Mouse (Mus musculus) cortical plate, adult 2 months (tissue): ENCODE results near the gene 4932438A13Rik.

Experiments
- CTCF ChIP-seq: fragments of 200-500 bp; IDR thresholded peaks from 2 replicates; pipeline ENCODE4 v1.5.1; 2011; ENCODE audit warnings: mild to moderate bottlenecking, control low read depth, low read length; ENCODE audit not compliant: insufficient read depth; ENCODE audit errors: extremely low read depth
- POLR2A ChIP-seq: fragments of 200-500 bp; IDR thresholded peaks from 2 replicates; pipeline ENCODE4 v1.6.1; 2011; ENCODE audit warnings: mild to moderate bottlenecking, low read length, control low read depth; ENCODE audit not compliant: insufficient read depth; ENCODE audit errors: extremely low read depth

GRCm38 (mm10) chr3:37039811-37040210 lies 176.9 kb downstream of the 4932438A13Rik start:
- no peak for TF ChIP-seq POLR2A
- no peak for TF ChIP-seq CTCF
